Mouse (Mus musculus) limb, embryonic 10.5 days (tissue): ENCODE results near the gene Fry. TPM values are rescaled to one million over a fixed set of nuclear protein-coding genes. Genes with fewer than 3 reads are reported as not detected.

ENCODE experiments used
- DNase-seq: peaks from one replicate; pipeline ENCODE4 v3.0.0-alpha.2; 2017; ENCODE audit warnings: low spot score
- H3K27ac ChIP-seq: fragments of 300-500 bp; sonication (generic); 2 replicates; pipeline ENCODE4 v1.5.1; 2016; ENCODE audit warnings: mild to moderate bottlenecking
- H3K27me3 ChIP-seq: fragments of 300-500 bp; sonication (generic); 2 replicates; pipeline ENCODE4 v1.6.1; 2016; ENCODE audit warnings: low read depth, mild to moderate bottlenecking; ENCODE audit not compliant: poor library complexity, severe bottlenecking
- H3K36me3 ChIP-seq: fragments of 300-500 bp; sonication (generic); 2 replicates; pipeline ENCODE4 v1.6.1; 2016; ENCODE audit warnings: mild to moderate bottlenecking, moderate library complexity
- H3K4me1 ChIP-seq: fragments of 300-500 bp; sonication (generic); 2 replicates; pipeline ENCODE4 v1.6.1; 2016
- H3K4me3 ChIP-seq: fragments of 300-500 bp; sonication (generic); 2 replicates; pipeline ENCODE4 v1.5.1; 2016; ENCODE audit warnings: mild to moderate bottlenecking, moderate library complexity
- H3K9me3 ChIP-seq: fragments of 300-500 bp; sonication (generic); replicated peaks from 2 replicates; pipeline ENCODE4 v1.6.1; 2016; ENCODE audit warnings: mild to moderate bottlenecking
- WGBS: fragments of 180-500 bp; shearing (Covaris S2); methylation state at CpG from one replicate; pipeline ENCODE4 v1.1.7; 2016; 5-methylcytosine and 5-hydroxymethylcytosine counted together
- polyA plus RNA-seq: library from polyadenylated mRNA; unstranded; fragments of >200 nt; fragmentation: Nextera tagmentation; extraction: Ambion mirVana; gene quantifications from 2 replicates; pipeline ENCODE4 v1.2.1, GENCODE M21; 2016

The Fry gene
- polyA plus RNA-seq, 1 experiment from 2014 or later: 3.2 TPM

- 76% methylated on average over 16 of the region's 16 CpGs for WGBS
- H3K27me3 ChIP-seq: peaks cover 16% of the 10 kb centered on the region
- DNase-seq: no peak
- H3K9me3 ChIP-seq: 0 out of 2 replicates have a peak, but pooled peaks cover 4% of the 10 kb centered on the region
- peaks cover 17% of the 10 kb centered on the region for H3K4me1 ChIP-seq
- H3K36me3 ChIP-seq: no peaks in the 10 kb centered on the region
- H3K4me3 ChIP-seq: no peak overlapping the region
- H3K27ac ChIP-seq: no peak overlapping the region
These were observed 3.0 kb upstream of the Fry start for GRCm38 (mm10) chr5:150115271-150116092.

GRCm38 (mm10) chr5:150116216-150116905, 2.1 kb upstream of the Fry start:
- no peak for DNase-seq
- H3K27me3 ChIP-seq: peaks cover 17% of the 10 kb centered on the region
- peaks cover 19% of the 10 kb centered on the region for H3K4me1 ChIP-seq
- WGBS: 85% methylated on average over 9 of the region's 9 CpGs
- H3K9me3 ChIP-seq: 0 out of 2 replicates have a peak, but pooled peaks cover 4% of the 10 kb centered on the region
- no peak overlapping the region for H3K27ac ChIP-seq
- no peaks in the 10 kb centered on the region for H3K36me3 ChIP-seq
- H3K4me3 ChIP-seq: no peak overlapping the region

DNA sequence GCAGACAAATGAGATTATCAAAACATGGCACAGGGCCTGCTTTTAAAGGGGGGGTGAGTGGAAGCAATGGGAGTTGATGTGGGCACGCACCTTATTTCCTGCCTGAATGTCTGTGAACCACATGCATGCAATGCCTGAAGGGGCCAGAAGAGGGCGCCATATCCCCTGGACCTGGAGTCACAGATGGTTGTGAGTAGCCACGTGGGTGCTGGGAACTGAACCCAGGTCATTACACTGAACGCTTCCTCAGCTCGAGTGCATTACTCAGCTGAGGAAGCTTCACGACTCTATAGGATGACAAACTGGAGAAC, 1.6 kb upstream of the Fry start:
- Histone ChIP-seq H3K27ac (no peak overlapping the region), H3K4me1 (peaks cover 19% of the 10 kb centered on the region), H3K36me3 (no peaks in the 10 kb centered on the region), H3K4me3 (no peak overlapping the region), H3K27me3 (peaks cover 17% of the 10 kb centered on the region), H3K9me3 (0 out of 2 replicates have a peak, but pooled peaks cover 4% of the 10 kb centered on the region)
- 85% methylated on average over 6 of the region's 6 CpGs for WGBS
- no peak for DNase-seq

DNA sequence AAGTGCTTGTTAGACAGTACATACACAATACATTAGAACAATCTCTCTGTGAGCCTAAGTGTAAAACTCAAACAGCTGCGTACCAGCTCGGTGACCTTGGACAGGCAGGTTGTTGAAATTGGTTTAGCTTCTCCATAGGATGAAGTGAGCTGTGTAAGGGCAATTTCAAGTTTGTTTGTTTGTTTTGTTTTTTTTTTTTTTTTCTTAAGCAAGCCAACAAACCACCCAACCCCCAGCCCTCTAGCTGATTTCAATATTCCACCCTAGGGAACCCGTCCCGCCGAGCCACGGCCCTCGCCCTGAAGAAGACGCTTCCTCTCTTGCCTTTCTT, 356 bp upstream of the Fry start:
- Histone ChIP-seq H3K36me3 (no peaks in the 10 kb centered on the region), H3K27me3 (peaks cover 17% of the 10 kb centered on the region), H3K9me3 (0 out of 2 replicates have a peak, but pooled peaks cover 4% of the 10 kb centered on the region), H3K4me1 (peaks cover 19% of the 10 kb centered on the region), H3K27ac (no peak overlapping the region), H3K4me3 (peak overlapping the region; percentile 68)
- 16% methylated on average over 8 of the region's 8 CpGs for WGBS
- no peak for DNase-seq

DNA sequence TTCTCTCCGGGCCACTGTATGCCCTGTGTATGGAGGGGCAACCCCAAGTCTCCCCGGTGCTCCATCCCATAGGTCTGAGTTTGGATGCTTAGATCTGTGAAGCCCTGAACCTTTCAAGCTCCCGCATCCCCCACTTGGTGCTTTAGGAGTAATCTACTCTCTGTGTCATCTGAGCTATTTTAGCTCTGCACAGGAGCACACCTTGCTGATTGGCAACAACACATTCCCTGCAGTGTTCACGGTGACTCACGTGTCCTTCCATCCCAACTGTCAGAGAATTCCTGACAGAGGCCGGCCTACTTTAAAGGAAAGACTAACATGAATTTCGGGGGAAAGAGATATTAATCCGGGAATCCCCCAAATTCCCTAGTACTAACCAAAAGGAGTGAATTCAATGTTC, 2.2 kb downstream of the Fry start:
- H3K36me3 ChIP-seq: no peaks in the 10 kb centered on the region
- WGBS: 93% methylated on average over 8 of the region's 8 CpGs
- H3K4me3 ChIP-seq: no peak overlapping the region
- H3K4me1 ChIP-seq: peaks cover 17% of the 10 kb centered on the region
- no peak for DNase-seq
- 0 out of 2 replicates have a peak, but pooled peaks cover 4% of the 10 kb centered on the region for H3K9me3 ChIP-seq
- peaks cover 17% of the 10 kb centered on the region for H3K27me3 ChIP-seq
- H3K27ac ChIP-seq: no peak overlapping the region

GRCm38 (mm10) chr5:150122095-150122494, 3.6 kb downstream of the Fry start:
- no peak overlapping the region for H3K4me3 ChIP-seq
- 88% methylated on average over 4 of the region's 4 CpGs for WGBS
- 0 out of 2 replicates have a peak, but pooled peaks cover 1% of the 10 kb centered on the region for H3K9me3 ChIP-seq
- H3K27me3 ChIP-seq: peaks cover 17% of the 10 kb centered on the region
- DNase-seq: no peak
- no peak overlapping the region for H3K27ac ChIP-seq
- H3K4me1 ChIP-seq: peaks cover 13% of the 10 kb centered on the region
- no peaks in the 10 kb centered on the region for H3K36me3 ChIP-seq

DNA sequence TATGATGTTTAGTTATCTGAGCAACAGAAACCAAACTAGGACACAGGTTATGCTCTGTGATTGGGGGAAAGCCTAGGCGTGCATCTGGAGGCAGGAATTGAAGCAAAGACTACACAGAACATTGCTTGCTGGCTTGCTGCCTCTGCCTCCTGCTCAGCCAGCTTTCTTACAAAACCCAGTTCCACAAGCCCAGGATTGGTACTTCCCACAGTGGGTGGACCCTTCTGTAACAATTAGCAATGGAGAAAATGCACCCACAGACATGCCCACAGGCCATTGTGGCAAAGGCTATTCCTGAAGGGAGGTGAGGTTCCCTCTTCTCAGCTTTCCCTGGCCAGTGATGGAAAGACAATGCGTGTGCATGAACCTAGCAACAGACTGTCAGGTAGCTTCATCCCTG, 4.1 kb downstream of the Fry start:
- H3K36me3 ChIP-seq: no peaks in the 10 kb centered on the region
- H3K4me1 ChIP-seq: peaks cover 13% of the 10 kb centered on the region
- peaks cover 17% of the 10 kb centered on the region for H3K27me3 ChIP-seq
- no peak overlapping the region for H3K4me3 ChIP-seq
- no peak overlapping the region for H3K27ac ChIP-seq
- DNase-seq: no peak
- WGBS: 88% methylated on average over 2 of the region's 2 CpGs
- H3K9me3 ChIP-seq: no peaks in the 10 kb centered on the region

DNA sequence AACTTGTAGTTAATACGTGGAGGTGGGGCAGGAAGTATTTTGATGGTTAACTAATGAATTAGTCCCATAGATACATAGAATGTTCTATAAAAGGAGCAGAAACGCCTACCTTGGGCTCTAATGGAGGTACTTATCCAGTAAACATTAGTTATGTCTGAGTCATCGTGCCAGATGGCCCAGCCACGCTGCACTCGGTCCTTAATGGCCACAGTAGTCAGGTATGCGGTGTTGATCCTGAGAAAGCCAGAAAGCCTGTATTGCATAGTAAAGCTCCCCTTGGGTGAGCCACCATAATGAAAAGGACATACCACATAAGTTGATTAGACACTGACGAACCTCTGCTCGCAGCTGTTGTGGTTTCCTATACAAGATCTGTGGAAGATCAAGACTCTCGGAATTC, 7.5 kb downstream of the Fry start:
- H3K4me3 ChIP-seq: no peak overlapping the region
- H3K27ac ChIP-seq: no peak overlapping the region
- H3K9me3 ChIP-seq: no peaks in the 10 kb centered on the region
- WGBS: 89% methylated on average over 9 of the region's 9 CpGs
- no peaks in the 10 kb centered on the region for H3K27me3 ChIP-seq
- H3K36me3 ChIP-seq: no peaks in the 10 kb centered on the region
- no peak for DNase-seq
- peaks cover 5% of the 10 kb centered on the region; the same call in 1 of the 2 replicates for H3K4me1 ChIP-seq

DNA sequence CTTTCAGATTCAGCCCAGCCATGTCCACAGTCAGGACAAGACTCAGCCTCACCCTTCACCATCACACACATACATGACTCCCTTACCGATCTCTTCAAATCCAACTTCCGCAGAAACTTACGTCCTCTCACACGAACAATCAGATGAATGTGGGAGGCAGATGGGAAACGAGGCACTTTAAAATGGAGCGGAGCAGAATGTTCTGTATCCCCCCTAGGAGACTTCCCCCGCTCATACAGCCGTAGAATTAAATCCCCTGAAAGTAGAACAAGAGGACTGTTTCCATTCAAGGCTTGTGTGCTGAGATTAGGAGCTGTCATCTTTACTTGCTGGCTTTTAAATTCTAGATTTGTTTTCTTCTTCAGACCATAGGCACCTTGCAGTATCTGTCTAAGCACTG, 10.0 kb downstream of the Fry start:
- DNase-seq: no peak
- WGBS: 90% methylated on average over 8 of the region's 8 CpGs
- Histone ChIP-seq H3K27ac (no peak overlapping the region), H3K9me3 (no peaks in the 10 kb centered on the region), H3K4me3 (no peak overlapping the region), H3K4me1 (peaks cover 5% of the 10 kb centered on the region; the same call in 1 of the 2 replicates), H3K36me3 (no peaks in the 10 kb centered on the region), H3K27me3 (no peaks in the 10 kb centered on the region)

GRCm38 (mm10) chr5:150130144-150130543, 11.7 kb downstream of the Fry start:
- no peaks in the 10 kb centered on the region for H3K9me3 ChIP-seq
- H3K36me3 ChIP-seq: no peaks in the 10 kb centered on the region
- no peak overlapping the region for H3K4me3 ChIP-seq
- no peak overlapping the region for H3K27ac ChIP-seq
- H3K4me1 ChIP-seq: peaks cover 5% of the 10 kb centered on the region; the same call in 1 of the 2 replicates
- H3K27me3 ChIP-seq: no peaks in the 10 kb centered on the region
- DNase-seq: no peak
- 88% methylated on average over 7 of the region's 7 CpGs for WGBS

DNA sequence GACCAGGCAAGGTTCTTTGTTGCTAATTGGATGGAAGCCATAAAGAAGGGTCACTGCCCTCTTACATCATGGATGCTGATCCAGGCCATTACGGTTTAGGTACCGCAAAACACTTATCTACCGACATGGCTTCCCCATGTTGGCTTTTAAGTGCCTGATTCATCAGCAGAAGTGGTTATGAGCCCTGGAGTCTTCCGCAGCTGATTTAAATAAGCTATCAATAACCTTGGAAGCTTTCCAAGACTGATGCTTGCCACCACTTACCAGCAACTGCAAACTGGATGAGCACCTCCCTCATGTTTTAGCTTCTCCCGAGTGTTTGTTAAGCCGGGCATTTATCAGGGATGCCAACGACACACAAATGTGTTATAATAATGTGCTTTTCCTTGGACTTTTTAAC, 12.7 kb downstream of the Fry start:
- WGBS: 93% methylated on average over 7 of the region's 7 CpGs
- H3K4me3 ChIP-seq: no peak overlapping the region
- H3K9me3 ChIP-seq: no peaks in the 10 kb centered on the region
- no peaks in the 10 kb centered on the region for H3K27me3 ChIP-seq
- no peaks in the 10 kb centered on the region for H3K36me3 ChIP-seq
- peaks cover 5% of the 10 kb centered on the region; the same call in 1 of the 2 replicates for H3K4me1 ChIP-seq
- no peak overlapping the region for H3K27ac ChIP-seq
- DNase-seq: no peak

DNA sequence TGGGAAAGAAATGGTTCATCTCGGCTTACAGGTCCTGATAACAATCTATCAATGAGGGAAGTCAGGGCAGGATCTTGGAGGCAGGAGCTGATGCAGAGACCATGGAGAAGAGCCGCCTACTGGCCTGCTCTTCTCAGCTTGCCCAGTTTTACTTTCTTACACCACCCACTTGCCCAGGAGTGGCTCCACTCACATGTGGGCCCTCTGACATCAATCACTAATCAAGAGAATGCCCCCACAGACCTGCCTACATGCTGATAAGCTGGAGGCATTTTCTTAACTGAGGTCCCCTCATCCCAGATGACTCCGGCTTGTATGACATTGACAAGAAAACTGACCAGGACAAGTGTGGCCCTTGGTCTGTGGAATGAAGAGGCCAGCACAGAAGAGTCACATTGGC, 16.2 kb downstream of the Fry start:
- 72% methylated on average over 3 of the region's 3 CpGs for WGBS
- H3K4me1 ChIP-seq: peaks cover 5% of the 10 kb centered on the region; the same call in 1 of the 2 replicates
- DNase-seq: no peak
- no peak overlapping the region for H3K27ac ChIP-seq
- H3K36me3 ChIP-seq: no peaks in the 10 kb centered on the region
- H3K27me3 ChIP-seq: no peaks in the 10 kb centered on the region
- H3K4me3 ChIP-seq: no peak overlapping the region
- no peaks in the 10 kb centered on the region for H3K9me3 ChIP-seq

DNA sequence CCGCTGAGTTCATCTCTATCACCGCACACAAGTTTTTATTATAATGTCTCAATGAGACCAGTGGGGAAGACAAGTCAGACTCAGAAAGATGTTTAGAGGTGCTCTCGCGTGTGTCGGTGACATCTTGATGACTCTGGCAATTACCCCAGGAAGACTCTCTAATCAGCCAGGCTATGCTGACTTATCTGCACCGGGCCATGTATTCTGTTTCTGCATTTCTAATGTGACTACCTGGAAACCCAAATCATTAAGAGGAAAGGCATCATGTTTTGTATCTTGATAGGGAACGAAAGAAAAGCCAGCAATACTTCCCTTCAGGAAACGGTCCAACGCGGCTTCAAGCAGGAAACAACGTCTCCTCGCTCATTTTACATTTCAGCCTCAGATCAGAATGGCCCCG, 17.1 kb downstream of the Fry start:
- Histone ChIP-seq H3K27ac (no peak overlapping the region), H3K4me3 (no peak overlapping the region), H3K4me1 (no peaks in the 10 kb centered on the region), H3K36me3 (no peaks in the 10 kb centered on the region), H3K27me3 (no peaks in the 10 kb centered on the region), H3K9me3 (no peaks in the 10 kb centered on the region)
- WGBS: 94% methylated on average over 13 of the region's 13 CpGs
- no peak for DNase-seq
